Mouse (Mus musculus) kidney, postnatal 0 days (tissue): ENCODE data around the gene Gm4353. TPM values are rescaled to one million over a fixed set of nuclear protein-coding genes. Genes with fewer than 3 reads are reported as not detected.
A peak's percentile ranks its signal among the peaks of the same experiment; 100 is the strongest.
"Not testable (repeated sequence)": the region's sequence is repeated elsewhere in the genome, so short reads cannot be mapped to it uniquely, and the experiment has no call there.

Experiments
- ATAC-seq: fragments of 200-750 bp; cut with Nextera tagmentation; replicated peaks from 2 replicates; pipeline ENCODE4 v1.8.0; 2017; ENCODE audit warnings: low read depth, moderate number of reproducible peaks, moderate TSS enrichment, moderate library complexity; ENCODE audit not compliant: low FRiP score
- DNase-seq: peaks from one replicate; pipeline ENCODE4 v3.0.0-alpha.2; 2016; ENCODE audit warnings: low spot score
- H3K27ac ChIP-seq: fragments of 300-500 bp; sonication (generic); 2 replicates; pipeline ENCODE4 v1.5.1; 2014; ENCODE audit warnings: mild to moderate bottlenecking
- H3K27me3 ChIP-seq: fragments of 300-500 bp; sonication (generic); 2 replicates; pipeline ENCODE4 v1.6.1; 2014; ENCODE audit warnings: low read length, mixed read lengths; ENCODE audit not compliant: insufficient read depth
- H3K36me3 ChIP-seq: fragments of 300-500 bp; sonication (generic); 2 replicates; pipeline ENCODE4 v1.6.1; 2014; ENCODE audit warnings: low read length, mixed read lengths; ENCODE audit not compliant: insufficient read depth
- H3K4me1 ChIP-seq: fragments of 300-500 bp; sonication (generic); replicated peaks from 2 replicates; pipeline ENCODE4 v1.6.1; 2014; ENCODE audit warnings: antibody characterized with exemption, low read length, mixed read lengths; ENCODE audit not compliant: insufficient read depth
- H3K4me2 ChIP-seq: fragments of 300-500 bp; sonication (generic); 2 replicates; pipeline ENCODE4 v1.6.1; 2014; ENCODE audit warnings: mild to moderate bottlenecking, low read length, moderate library complexity, mixed read lengths
- H3K4me3 ChIP-seq: fragments of 300-500 bp; sonication (generic); replicated peaks from 2 replicates; pipeline ENCODE4 v1.5.1; 2014; ENCODE audit warnings: low read depth, low read length
- H3K9ac ChIP-seq: fragments of 300-500 bp; sonication (generic); 2 replicates; pipeline ENCODE4 v1.6.1; 2014; ENCODE audit warnings: low read depth, low read length
- H3K9me3 ChIP-seq: fragments of 300-500 bp; sonication (generic); replicated peaks from 2 replicates; pipeline ENCODE4 v1.6.1; 2016; ENCODE audit warnings: low read length, inconsistent platforms, mixed read lengths
- CTCF ChIP-seq: IDR thresholded peaks from 2 replicates; pipeline ENCODE4 v1.5.1; 2016; ENCODE audit warnings: antibody characterized with exemption, low read depth, mild to moderate bottlenecking, moderate library complexity
- WGBS: fragments of 180-500 bp; shearing (Covaris S2); extraction: QIAGEN DNeasy Blood & Tissue Kit; methylation state at CpG from one replicate; pipeline ENCODE4 v1.1.7; 2014; 5-methylcytosine and 5-hydroxymethylcytosine counted together
- polyA plus RNA-seq: library from polyadenylated mRNA; unstranded; fragments of >200 nt; fragmentation: Nextera tagmentation; extraction: Ambion mirVana; gene quantifications from 2 replicates; pipeline ENCODE4 v1.2.1, GENCODE M21; 2015

The Gm4353 gene
- polyA plus RNA-seq, result 0.61 and 0.86 TPM in 2 replicates

DNA sequence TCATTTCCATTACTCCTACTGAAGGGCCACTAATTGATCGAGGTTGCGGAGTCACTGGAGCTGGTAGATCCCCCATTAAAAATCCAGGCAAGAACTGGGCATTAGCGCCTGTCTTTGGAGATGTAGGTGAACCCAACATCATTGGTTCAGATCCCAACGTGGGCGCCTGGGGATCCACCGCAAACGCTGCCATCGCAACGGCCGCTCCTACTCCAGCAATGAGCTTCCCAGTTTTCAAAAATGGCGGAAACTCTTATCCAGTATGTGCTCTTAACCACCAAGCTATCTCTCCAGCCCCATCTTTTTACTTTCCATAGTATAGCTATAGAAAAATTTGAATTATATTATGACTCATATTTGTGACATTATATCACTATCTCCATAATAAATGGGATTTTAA is at the start of gene Gm4353:
Gene Gm4353 (minus strand): TSS at position 270 of the 400 bp plus-strand sequence.
- not testable (repeated sequence) for H3K9ac ChIP-seq, H3K4me3 ChIP-seq, H3K9me3 ChIP-seq, ATAC-seq, H3K36me3 ChIP-seq, H3K27me3 ChIP-seq, DNase-seq, H3K4me1 ChIP-seq, H3K4me2 ChIP-seq, H3K27ac ChIP-seq
- WGBS, result 97% methylated on average over 11 of the region's 11 CpGs

DNA sequence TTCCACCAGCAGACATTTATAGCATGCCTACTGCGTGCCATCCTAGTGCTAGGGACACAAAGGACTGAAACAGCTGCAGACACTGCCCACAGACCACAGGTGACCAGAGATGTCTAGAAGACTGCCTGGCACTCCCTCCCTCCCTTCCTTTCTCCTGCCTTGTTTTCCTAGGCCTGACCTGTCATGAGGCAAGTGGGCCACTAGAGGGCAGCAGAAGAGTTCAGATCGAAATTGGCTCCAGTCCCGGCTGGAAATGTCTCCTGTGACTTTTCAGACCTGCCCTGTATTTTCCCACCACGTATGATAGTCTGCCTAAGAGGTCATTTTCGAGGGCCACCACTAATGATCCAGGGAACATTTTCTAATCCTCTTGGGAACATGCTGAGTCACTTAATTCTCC is 47.6 kb upstream of the Gm4353 start:
- no peak overlapping the region for H3K27ac ChIP-seq
- WGBS, result 4% methylated on average over 5 of the region's 5 CpGs
- H3K36me3 ChIP-seq, result no peaks in the 10 kb centered on the region
- H3K4me3 ChIP-seq, result no peak overlapping the region
- DNase-seq (peak; percentile 88), ATAC-seq (no peak)
- H3K4me2 ChIP-seq, result no peak overlapping the region
- TF ChIP-seq CTCF, result peak; percentile 92
- no peaks in the 10 kb centered on the region for H3K9me3 ChIP-seq
- H3K27me3 ChIP-seq, result no peaks in the 10 kb centered on the region
- H3K9ac ChIP-seq, result no peak overlapping the region
- H3K4me1 ChIP-seq, result no peaks in the 10 kb centered on the region

DNA sequence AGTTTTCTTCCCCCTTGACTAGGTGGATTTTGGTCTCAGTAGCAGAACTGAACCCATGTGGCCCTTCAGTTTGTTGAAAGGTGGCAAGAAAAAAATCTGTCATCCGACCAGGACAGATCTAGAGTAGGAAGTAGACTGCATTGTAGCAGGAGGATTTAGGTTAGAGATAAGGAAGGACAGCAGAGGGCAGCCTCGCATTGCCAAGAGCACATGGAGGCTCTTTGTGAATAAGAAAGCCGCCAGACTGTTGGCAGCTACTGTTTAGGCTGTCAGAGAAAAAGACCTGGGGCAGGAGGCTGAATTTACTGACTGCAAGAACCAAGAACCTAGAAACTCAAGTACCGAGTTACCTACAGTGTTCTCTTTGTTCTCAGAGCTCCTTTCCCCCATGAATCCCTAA is 47.0 kb upstream of the Gm4353 start:
- TF ChIP-seq CTCF, result peak; percentile 39; the same call in 1 of the 2 replicates
- Histone ChIP-seq H3K4me2 (no peak overlapping the region), H3K9ac (no peak overlapping the region), H3K4me3 (no peak overlapping the region), H3K36me3 (no peaks in the 10 kb centered on the region), H3K9me3 (no peaks in the 10 kb centered on the region), H3K4me1 (no peaks in the 10 kb centered on the region), H3K27ac (no peak overlapping the region), H3K27me3 (no peaks in the 10 kb centered on the region)
- DNase-seq, result peak; percentile 33
- 30% methylated on average over 4 of the region's 4 CpGs for WGBS
- ATAC-seq, result no peak

DNA sequence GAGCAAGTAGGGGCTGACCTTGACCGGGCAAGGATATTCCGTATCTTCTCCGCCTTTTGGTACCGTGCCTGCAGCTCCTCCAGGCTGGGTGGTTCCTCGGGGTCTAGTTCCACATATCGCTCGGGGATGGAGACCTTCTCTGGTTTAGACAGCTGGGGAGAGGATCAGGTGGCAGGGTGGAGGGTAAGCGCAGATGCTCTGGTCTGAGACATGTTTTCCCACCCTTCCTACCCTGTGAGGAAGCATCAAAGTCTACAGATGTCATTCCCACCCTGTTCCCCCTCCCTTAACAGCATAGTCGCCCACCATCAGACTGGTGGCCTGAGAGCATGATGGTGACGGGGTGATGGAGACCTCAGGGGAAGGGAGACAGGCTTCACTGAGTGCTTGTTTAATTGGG is 44.9 kb upstream of the Gm4353 start:
- DNase-seq (no peak), ATAC-seq (no peak)
- Histone ChIP-seq H3K9me3 (no peaks in the 10 kb centered on the region), H3K4me1 (no peaks in the 10 kb centered on the region), H3K4me2 (no peak overlapping the region), H3K4me3 (no peak overlapping the region), H3K9ac (no peak overlapping the region), H3K27me3 (no peaks in the 10 kb centered on the region), H3K27ac (no peak overlapping the region), H3K36me3 (0 out of 2 replicates have a peak, but pooled peaks cover 6% of the 10 kb centered on the region)
- 58% methylated on average over 10 of the region's 10 CpGs for WGBS
- TF ChIP-seq CTCF, result no peak

DNA sequence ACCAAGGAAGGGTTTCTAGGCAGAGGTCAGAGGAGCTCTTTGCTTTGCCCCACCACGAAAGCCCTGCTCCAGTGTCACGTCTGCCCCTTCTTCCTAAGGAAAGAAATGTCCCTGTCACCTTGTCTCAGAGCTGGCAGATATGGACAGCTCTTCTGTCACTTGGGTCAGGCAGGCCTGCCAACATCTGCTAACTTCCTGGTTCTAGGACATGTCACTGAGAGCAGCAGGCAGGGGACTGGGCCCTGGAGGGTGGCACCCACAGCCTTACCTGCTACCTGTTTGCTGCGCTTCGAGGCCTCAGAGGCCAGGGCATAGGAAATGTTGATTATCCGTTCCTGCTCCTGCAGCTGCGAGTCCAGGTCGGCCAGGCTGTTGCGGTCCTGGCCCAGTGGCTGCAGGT is 43.9 kb upstream of the Gm4353 start:
- no peaks in the 10 kb centered on the region for H3K9me3 ChIP-seq
- 0 out of 2 replicates have a peak, but pooled peaks cover 7% of the 10 kb centered on the region for H3K36me3 ChIP-seq
- DNase-seq, result no peak
- H3K27me3 ChIP-seq, result no peaks in the 10 kb centered on the region
- no peak overlapping the region for H3K4me3 ChIP-seq
- TF ChIP-seq CTCF, result no peak
- H3K27ac ChIP-seq, result no peak overlapping the region
- ATAC-seq, result no peak
- H3K4me2 ChIP-seq, result no peak overlapping the region
- no peak overlapping the region for H3K9ac ChIP-seq
- no peaks in the 10 kb centered on the region for H3K4me1 ChIP-seq
- WGBS, result 93% methylated on average over 8 of the region's 8 CpGs

DNA sequence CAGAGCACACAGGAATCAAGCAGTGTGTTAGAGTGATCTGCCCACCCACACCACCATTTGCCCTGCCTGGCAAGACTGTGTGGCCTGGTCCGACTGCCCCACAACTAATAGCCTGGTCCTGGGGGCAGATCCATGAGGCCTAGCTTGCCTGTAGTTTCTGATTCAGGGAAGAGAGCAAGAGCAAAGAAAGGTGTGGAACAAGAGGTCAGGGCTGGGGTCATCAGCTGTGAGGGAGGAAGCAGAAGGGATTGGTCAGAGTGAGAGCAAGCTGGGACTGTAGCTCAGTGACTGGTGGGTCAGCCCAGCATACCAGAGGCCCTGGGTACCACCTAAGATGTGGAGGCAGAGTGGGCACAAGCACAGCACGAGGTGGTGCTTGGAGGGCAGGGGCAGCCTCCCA is 42.6 kb upstream of the Gm4353 start:
- Histone ChIP-seq H3K36me3 (0 out of 2 replicates have a peak, but pooled peaks cover 7% of the 10 kb centered on the region), H3K27me3 (no peaks in the 10 kb centered on the region), H3K4me3 (no peak overlapping the region), H3K9me3 (no peaks in the 10 kb centered on the region), H3K9ac (no peak overlapping the region), H3K27ac (no peak overlapping the region), H3K4me2 (no peak overlapping the region), H3K4me1 (no peaks in the 10 kb centered on the region)
- ATAC-seq (no peak), DNase-seq (no peak)
- no peak for TF ChIP-seq CTCF
- WGBS, result 72% methylated on average over 2 of the region's 2 CpGs

DNA sequence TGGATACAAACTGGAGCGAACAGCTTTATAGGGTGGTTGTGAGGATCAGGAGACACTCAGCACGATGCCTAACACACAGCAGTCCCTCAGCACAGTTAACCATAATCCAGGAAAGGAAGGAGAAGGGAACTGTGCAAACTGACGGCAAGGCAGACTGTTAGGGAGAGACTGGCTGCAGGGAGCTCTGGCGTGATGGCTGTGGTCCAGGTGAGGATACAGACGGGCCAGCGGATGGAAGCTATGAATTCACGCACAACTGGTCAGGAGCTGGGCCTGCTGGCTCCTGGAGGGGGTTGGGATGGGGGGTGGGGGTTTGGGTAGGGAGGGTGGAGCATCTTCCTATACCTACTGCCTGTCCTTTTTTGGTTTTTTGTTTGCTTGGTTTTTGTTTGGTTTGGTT is 41.2 kb upstream of the Gm4353 start:
- ATAC-seq, result no peak
- no peak overlapping the region for H3K4me3 ChIP-seq
- 55% methylated on average over 7 of the region's 7 CpGs for WGBS

More for the DNA sequence above, 41.2 kb upstream of the Gm4353 start:
- Histone ChIP-seq H3K4me1 (no peaks in the 10 kb centered on the region), H3K27me3 (no peaks in the 10 kb centered on the region), H3K9me3 (no peaks in the 10 kb centered on the region), H3K9ac (no peak overlapping the region), H3K4me2 (no peak overlapping the region), H3K27ac (no peak overlapping the region), H3K36me3 (0 out of 2 replicates have a peak, but pooled peaks cover 7% of the 10 kb centered on the region)
- no peak for DNase-seq
- no peak for TF ChIP-seq CTCF
